Mouse (Mus musculus): ENCODE measurements around the gene Gm21915. TPM values are rescaled to one million over a fixed set of nuclear protein-coding genes. Genes with fewer than 3 reads are reported as not detected.
A peak's percentile ranks its signal among the peaks of the same experiment; 100 is the strongest.

The Gm21915 gene
- polyA plus RNA-seq, 1 experiment from 2014 or later, result not detected

DNA sequence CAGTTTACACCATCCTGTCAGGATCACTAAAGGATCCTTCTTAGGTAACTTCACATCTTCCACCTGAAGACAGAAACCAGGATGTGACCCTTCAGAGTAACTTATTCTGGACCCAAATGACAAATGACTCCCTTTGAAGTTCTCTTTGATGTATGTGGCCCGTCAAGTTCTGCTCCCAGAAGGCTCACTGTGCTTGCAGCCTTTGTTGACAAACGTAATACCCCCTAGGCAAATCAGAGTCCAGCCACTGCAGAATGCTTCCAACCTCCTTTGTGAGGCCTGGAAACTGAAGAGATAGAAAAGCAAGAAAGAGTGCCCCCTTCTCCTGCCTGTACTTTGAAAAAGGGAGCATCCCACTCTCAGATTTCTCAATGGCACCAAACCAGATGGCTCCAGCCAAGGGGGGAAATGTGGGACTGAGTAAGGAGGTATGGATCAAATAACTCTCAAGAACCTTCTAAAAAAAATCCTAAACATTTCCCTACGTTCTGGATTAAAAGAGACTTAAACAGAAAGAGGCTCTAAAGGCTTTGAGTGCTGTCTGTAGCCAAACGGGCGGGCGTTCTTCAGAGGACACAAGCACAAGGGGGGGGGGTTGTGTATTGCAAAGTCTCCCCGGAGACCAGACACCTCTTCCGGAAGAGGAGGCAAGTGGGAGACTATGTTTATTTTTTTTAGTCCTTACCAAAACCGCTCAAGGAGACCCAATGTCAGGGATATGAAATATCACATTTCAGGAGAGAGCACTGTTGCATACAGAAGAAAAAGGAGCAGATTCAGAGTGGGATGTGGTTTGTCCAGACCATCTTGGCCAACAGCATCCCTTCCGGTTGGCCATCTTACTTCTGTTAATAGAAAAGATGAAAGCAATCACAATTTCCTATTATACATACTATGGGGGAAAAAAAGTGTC lies 34.2 kb downstream of the Gm21915 start:
- 15% methylated on average over 10 of the region's 10 CpGs for WGBS
- Histone ChIP-seq H3K27me3 (ENCODE audit: control insufficient read depth, insufficient read depth, low read depth, low read length) (no peaks in the 10 kb centered on the region), H3K36me3 (ENCODE audit: control insufficient read depth, insufficient read depth, low read length) (no peaks in the 10 kb centered on the region), H3K4me2 (ENCODE audit: low read depth, low read length) (no peak overlapping the region), H3K9me3 (ENCODE audit: control insufficient read depth, low read length) (no peaks in the 10 kb centered on the region), H3K4me1 (replicated peaks; ENCODE audit: control insufficient read depth, insufficient read depth, low read length) (no peaks in the 10 kb centered on the region), H3K9ac (ENCODE audit: low read length) (no peak overlapping the region), H3K4me3 (ENCODE audit: low read length) (no peak overlapping the region), H3K27ac (ENCODE audit: low read length) (no peak overlapping the region)
- ATAC-seq (ENCODE audit: low read depth), result no peak

DNA sequence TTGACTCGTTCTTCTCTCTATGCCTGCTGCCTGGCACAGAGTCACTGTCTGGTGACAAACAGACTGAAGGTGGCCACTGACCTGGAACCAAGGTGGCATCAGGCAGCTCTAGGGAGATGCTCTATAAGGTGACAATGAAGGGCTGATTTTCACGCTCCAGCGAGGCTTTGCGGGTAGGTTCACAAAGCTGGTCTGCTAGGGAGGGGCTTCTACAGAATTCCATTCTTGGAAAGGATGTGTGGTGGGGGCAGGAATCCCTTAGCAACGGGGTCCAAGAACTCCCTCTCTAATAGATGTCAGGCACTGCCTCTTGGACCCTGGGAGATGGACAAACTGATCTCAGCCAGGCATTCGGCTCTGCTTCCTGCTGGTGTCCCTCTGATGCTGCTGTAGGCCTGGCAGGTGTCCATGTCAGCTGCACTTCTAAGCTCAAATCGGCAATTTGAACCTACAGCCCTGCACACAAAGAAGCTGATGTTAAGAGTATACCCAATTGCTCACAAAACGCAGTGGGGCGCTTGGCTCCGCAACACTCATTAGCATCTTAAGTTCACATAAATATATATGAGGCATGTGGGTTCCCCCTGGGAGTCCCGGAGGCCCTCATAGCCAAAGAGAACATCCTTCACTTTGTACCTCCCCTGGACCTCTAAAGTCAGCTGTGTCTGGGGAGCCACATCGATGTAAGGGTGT lies 38.2 kb downstream of the Gm21915 start:
- ATAC-seq (ENCODE audit: low read depth), result no peak
- Histone ChIP-seq H3K9ac (ENCODE audit: low read length) (no peak overlapping the region), H3K27me3 (ENCODE audit: control insufficient read depth, insufficient read depth, low read depth, low read length) (no peaks in the 10 kb centered on the region), H3K36me3 (ENCODE audit: control insufficient read depth, insufficient read depth, low read length) (no peaks in the 10 kb centered on the region), H3K4me3 (ENCODE audit: low read length) (no peak overlapping the region), H3K27ac (ENCODE audit: low read length) (no peak overlapping the region), H3K4me2 (ENCODE audit: low read depth, low read length) (no peak overlapping the region), H3K4me1 (replicated peaks; ENCODE audit: control insufficient read depth, insufficient read depth, low read length) (no peaks in the 10 kb centered on the region), H3K9me3 (ENCODE audit: control insufficient read depth, low read length) (no peaks in the 10 kb centered on the region)
- WGBS, result 66% methylated on average over 12 of the region's 12 CpGs

DNA sequence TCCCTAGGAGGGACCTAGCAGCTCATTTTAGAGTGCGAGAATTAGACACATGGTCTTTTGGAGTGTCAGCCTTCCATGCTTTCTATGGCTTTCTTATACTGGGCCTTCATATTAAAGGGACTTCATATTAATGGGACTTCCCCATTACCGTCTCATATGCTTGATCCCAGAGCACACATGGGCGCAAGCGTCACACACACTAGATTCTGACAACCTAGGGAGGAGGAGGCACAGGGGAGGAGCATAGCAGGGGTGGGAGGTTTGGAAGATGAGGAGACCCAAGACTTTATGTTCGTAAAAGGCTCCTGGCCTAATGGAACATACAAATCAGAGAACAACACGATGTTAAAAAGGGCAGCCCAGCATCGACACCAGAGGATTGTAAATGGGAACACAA lies 38.7 kb downstream of the Gm21915 start:
- no peak for ATAC-seq (ENCODE audit: low read depth)
- Histone ChIP-seq H3K36me3 (ENCODE audit: control insufficient read depth, insufficient read depth, low read length) (no peaks in the 10 kb centered on the region), H3K9me3 (ENCODE audit: control insufficient read depth, low read length) (no peaks in the 10 kb centered on the region), H3K27ac (ENCODE audit: low read length) (no peak overlapping the region), H3K4me2 (ENCODE audit: low read depth, low read length) (no peak overlapping the region), H3K9ac (ENCODE audit: low read length) (no peak overlapping the region), H3K4me3 (ENCODE audit: low read length) (no peak overlapping the region), H3K4me1 (replicated peaks; ENCODE audit: control insufficient read depth, insufficient read depth, low read length) (no peaks in the 10 kb centered on the region), H3K27me3 (ENCODE audit: control insufficient read depth, insufficient read depth, low read depth, low read length) (no peaks in the 10 kb centered on the region)
- 73% methylated on average over 7 of the region's 7 CpGs for WGBS

DNA sequence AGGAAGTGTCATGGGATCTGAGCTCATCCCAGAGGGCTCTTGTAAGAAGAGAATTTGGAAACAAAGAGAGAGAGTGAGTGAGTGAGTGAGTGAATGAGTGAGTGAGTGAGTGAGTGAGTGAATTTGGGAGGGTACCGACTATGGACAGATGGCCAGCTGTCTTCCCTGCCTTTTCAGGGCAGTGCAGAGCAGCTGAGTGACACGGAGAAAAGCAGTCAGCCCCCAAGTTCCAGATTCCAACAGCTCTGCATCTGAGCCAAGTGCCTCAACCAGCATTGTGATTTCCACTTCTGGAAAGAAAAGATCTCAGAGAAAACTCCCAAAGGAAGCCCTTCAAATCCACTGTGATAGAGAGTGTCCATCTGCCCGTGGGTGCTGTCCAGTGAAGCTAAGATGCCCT lies 39.2 kb downstream of the Gm21915 start:
- no peak overlapping the region for H3K9ac ChIP-seq (ENCODE audit: low read length)
- no peaks in the 10 kb centered on the region for H3K9me3 ChIP-seq (ENCODE audit: control insufficient read depth, low read length)
- peak; percentile 31; the same call in 1 of the 2 replicates for ATAC-seq (ENCODE audit: low read depth)
- H3K27ac ChIP-seq (ENCODE audit: low read length), result no peak overlapping the region
- no peaks in the 10 kb centered on the region for H3K4me1 ChIP-seq (replicated peaks; ENCODE audit: control insufficient read depth, insufficient read depth, low read length)
- no peaks in the 10 kb centered on the region for H3K36me3 ChIP-seq (ENCODE audit: control insufficient read depth, insufficient read depth, low read length)
- WGBS, result 37% methylated on average over 3 of the region's 3 CpGs
- H3K4me2 ChIP-seq (ENCODE audit: low read depth, low read length), result no peak overlapping the region
- H3K4me3 ChIP-seq (ENCODE audit: low read length), result no peak overlapping the region
- no peaks in the 10 kb centered on the region for H3K27me3 ChIP-seq (ENCODE audit: control insufficient read depth, insufficient read depth, low read depth, low read length)

DNA sequence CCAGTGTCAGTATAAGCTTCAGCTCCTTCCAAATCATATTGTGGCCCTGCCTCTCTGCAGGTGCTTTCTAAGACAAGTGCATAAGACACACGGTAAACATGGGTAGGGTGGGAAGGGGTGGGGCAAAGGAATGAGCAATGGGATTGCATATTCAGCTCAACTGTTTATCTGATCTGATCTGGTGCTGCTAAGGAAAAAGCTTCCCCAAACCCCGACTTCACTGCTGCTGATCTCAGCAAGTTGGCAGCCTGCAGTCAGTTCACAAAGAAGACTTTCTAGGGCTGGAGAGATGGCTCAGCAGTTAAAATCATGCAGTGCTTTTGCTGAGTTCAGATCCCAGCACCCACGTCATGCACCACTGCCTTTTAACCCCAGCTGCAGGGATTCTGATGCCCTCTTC lies 39.6 kb downstream of the Gm21915 start:
- no peak for ATAC-seq (ENCODE audit: low read depth)
- WGBS, result 31% methylated on average over 3 of the region's 3 CpGs
- Histone ChIP-seq H3K4me3 (ENCODE audit: low read length) (no peak overlapping the region), H3K36me3 (ENCODE audit: control insufficient read depth, insufficient read depth, low read length) (no peaks in the 10 kb centered on the region), H3K9ac (ENCODE audit: low read length) (no peak overlapping the region), H3K4me1 (replicated peaks; ENCODE audit: control insufficient read depth, insufficient read depth, low read length) (no peaks in the 10 kb centered on the region), H3K4me2 (ENCODE audit: low read depth, low read length) (no peak overlapping the region), H3K27ac (ENCODE audit: low read length) (no peak overlapping the region), H3K27me3 (ENCODE audit: control insufficient read depth, insufficient read depth, low read depth, low read length) (no peaks in the 10 kb centered on the region), H3K9me3 (ENCODE audit: control insufficient read depth, low read length) (no peaks in the 10 kb centered on the region)

DNA sequence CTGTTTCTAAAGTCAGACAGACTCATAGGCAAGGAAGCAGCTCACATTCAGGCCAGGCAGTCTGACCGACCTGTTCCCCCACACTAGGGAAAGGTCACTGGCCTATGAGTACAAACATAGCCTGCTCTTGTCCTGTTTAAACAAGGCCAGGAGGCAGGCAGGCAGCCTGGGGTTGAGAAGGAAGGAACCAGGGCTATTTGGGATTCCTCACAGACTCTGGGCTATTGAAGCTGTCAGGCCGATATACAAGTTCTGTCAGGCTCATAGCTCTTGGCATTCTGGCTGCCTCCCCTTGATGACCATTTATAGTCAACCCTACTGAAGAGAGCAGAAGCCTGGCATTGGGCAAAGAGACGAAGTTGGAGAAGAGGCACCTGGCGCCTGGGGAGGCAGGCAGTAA lies 41.2 kb downstream of the Gm21915 start:
- Histone ChIP-seq H3K27ac (ENCODE audit: low read length) (no peak overlapping the region), H3K9ac (ENCODE audit: low read length) (no peak overlapping the region), H3K36me3 (ENCODE audit: control insufficient read depth, insufficient read depth, low read length) (no peaks in the 10 kb centered on the region), H3K4me1 (replicated peaks; ENCODE audit: control insufficient read depth, insufficient read depth, low read length) (no peaks in the 10 kb centered on the region), H3K27me3 (ENCODE audit: control insufficient read depth, insufficient read depth, low read depth, low read length) (no peaks in the 10 kb centered on the region), H3K4me3 (ENCODE audit: low read length) (no peak overlapping the region), H3K4me2 (ENCODE audit: low read depth, low read length) (no peak overlapping the region), H3K9me3 (ENCODE audit: control insufficient read depth, low read length) (no peaks in the 10 kb centered on the region)
- 55% methylated on average over 4 of the region's 4 CpGs for WGBS
- no peak for ATAC-seq (ENCODE audit: low read depth)

DNA sequence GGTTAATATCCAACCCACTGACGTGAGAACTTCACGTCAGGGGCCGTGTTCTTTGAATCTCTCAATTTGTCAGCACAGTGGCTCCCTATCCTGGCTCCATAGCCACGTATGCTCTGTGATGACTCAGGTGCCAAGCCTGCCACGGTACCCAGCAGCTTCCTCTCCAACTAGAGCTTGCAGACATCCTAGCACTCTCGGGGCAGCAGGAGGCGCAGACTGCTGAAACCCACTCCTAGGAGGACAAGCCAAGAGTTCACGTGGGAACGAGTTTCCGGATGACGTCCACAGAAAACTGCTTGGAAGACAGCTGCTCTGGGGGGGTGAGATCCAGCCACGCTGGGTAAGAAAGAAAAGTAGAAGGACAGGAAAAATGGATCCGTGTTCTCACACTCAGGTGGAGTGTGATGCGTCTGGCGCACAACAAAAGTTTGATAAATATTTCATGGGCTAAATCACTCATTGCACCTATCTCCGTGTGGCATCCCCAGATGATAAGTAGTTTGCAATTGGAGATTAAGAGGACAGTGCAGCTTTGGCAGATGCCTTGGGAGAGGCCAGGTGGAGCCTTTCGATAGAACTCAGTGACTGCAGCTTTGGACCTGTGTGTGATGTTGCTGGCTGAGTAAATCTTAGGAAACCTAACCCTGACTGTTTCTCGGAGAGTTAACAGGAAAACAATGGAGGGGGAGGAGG lies 46.9 kb downstream of the Gm21915 start:
- peaks cover 5% of the 10 kb centered on the region for H3K4me1 ChIP-seq (replicated peaks; ENCODE audit: control insufficient read depth, insufficient read depth, low read length)
- no peak overlapping the region for H3K4me2 ChIP-seq (ENCODE audit: low read depth, low read length)
- no peaks in the 10 kb centered on the region for H3K36me3 ChIP-seq (ENCODE audit: control insufficient read depth, insufficient read depth, low read length)
- H3K27me3 ChIP-seq (ENCODE audit: control insufficient read depth, insufficient read depth, low read depth, low read length), result no peaks in the 10 kb centered on the region
- H3K9me3 ChIP-seq (ENCODE audit: control insufficient read depth, low read length), result no peaks in the 10 kb centered on the region
- peak; percentile 38; the same call in 1 of the 2 replicates for ATAC-seq (ENCODE audit: low read depth)
- H3K27ac ChIP-seq (ENCODE audit: low read length), result no peak overlapping the region
- WGBS, result 46% methylated on average over 18 of the region's 18 CpGs
- H3K4me3 ChIP-seq (ENCODE audit: low read length), result no peak overlapping the region
- H3K9ac ChIP-seq (ENCODE audit: low read length), result no peak overlapping the region

DNA sequence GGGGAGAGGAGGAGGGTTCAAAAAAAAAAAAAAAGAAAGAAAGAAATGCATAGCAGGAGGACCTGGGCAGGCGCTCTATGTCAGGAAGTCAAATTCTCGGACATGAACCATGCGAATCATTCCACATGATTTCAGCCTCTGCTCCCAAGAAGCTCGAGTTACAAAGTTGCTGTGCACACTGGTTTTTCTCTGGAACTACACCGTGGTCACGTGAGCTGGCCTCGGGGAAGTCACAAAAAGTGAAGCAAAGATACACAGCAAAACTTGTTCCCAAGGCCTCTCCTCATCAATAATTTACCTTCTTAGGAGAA lies 47.4 kb downstream of the Gm21915 start:
- Histone ChIP-seq H3K4me1 (replicated peaks; ENCODE audit: control insufficient read depth, insufficient read depth, low read length) (peaks cover 5% of the 10 kb centered on the region), H3K9me3 (ENCODE audit: control insufficient read depth, low read length) (no peaks in the 10 kb centered on the region), H3K36me3 (ENCODE audit: control insufficient read depth, insufficient read depth, low read length) (no peaks in the 10 kb centered on the region), H3K4me2 (ENCODE audit: low read depth, low read length) (no peak overlapping the region), H3K4me3 (ENCODE audit: low read length) (no peak overlapping the region), H3K9ac (ENCODE audit: low read length) (no peak overlapping the region), H3K27me3 (ENCODE audit: control insufficient read depth, insufficient read depth, low read depth, low read length) (no peaks in the 10 kb centered on the region), H3K27ac (ENCODE audit: low read length) (no peak overlapping the region)
- 25% methylated on average over 7 of the region's 7 CpGs for WGBS
- ATAC-seq (ENCODE audit: low read depth), result no peak

Measured in lung, embryonic 16.5 days (tissue).